Mouse (Mus musculus) left cerebral cortex, postnatal 25 days (tissue): ENCODE results near the gene Acad10. TPM values are rescaled to one million over a fixed set of nuclear protein-coding genes. Genes with fewer than 3 reads are reported as not detected.
"Not testable (repeated sequence)": the region's sequence is repeated elsewhere in the genome, so short reads cannot be mapped to it uniquely, and the experiment has no call there.

Source experiments
- DNase-seq, 2 experiments: peaks; one replicate each; pipeline ENCODE4 v3.0.0; 2022; ENCODE audit warnings: low spot score in 2 of 2, mixed read lengths in 1 of 2
- intact Hi-C: fragments of 180-260 bp; cut with DNase I; formaldehyde crosslinking; loops from one replicate; pipeline ENCODE4 v1.15.1; 2025
- total RNA-seq, 2 experiments: library from RNA; stranded (reverse); gene quantifications; 2 replicates each; pipeline ENCODE4 v1.2.3; 2021

The Acad10 gene
- total RNA-seq, 2 experiments from 2014 or later, result 3.0 to 4.1 TPM

- no peak for DNase-seq
- intact Hi-C loops, result loop anchor here (5.0 kb wide), 1 partner anchor 49 kb away; the partner anchor contains the start of gene Atxn2
Observed at GRCm38 (mm10) chr5:121663456-121663855, 3.1 kb upstream of the Acad10 start.

GRCm38 (mm10) chr5:121661494-121661893 is 1.2 kb upstream of the Acad10 start:
- DNase-seq, result no peak
- intact Hi-C loops, result loop anchor here (5.0 kb wide), 1 partner anchor 51 kb away; the partner anchor contains the start of gene Atxn2

- intact Hi-C loops, result loop anchor here (5.0 kb wide), 1 partner anchor 51 kb away; the partner anchor contains the start of gene Atxn2
- DNase-seq, result peak in 1 of 2 experiments; percentile 46
Observed at GRCm38 (mm10) chr5:121660897-121661254, 562 bp upstream of the Acad10 start.

- DNase-seq, result not testable (repeated sequence)
- intact Hi-C loops, result loop anchor here (2.0 kb wide), 1 partner anchor 45 kb away; no protein-coding TSS in a partner anchor
Observed at GRCm38 (mm10) chr5:121657656-121658055, 2.7 kb downstream of the Acad10 start.

GRCm38 (mm10) chr5:121656866-121657265 is 3.4 kb downstream of the Acad10 start:
- intact Hi-C loops, result loop anchor here (2.0 kb wide), 1 partner anchor 44 kb away; no protein-coding TSS in a partner anchor
- DNase-seq, result not testable (repeated sequence)

GRCm38 (mm10) chr5:121654526-121654925 is 5.8 kb downstream of the Acad10 start:
- intact Hi-C loops, result no loop called here

GRCm38 (mm10) chr5:121649134-121649533 is 11.2 kb downstream of the Acad10 start:
- intact Hi-C loops, result no loop called here

More at GRCm38 (mm10) chr5:121654526-121654925, 5.8 kb downstream of the Acad10 start:
- DNase-seq, result no peak

GRCm38 (mm10) chr5:121639601-121640000 is 20.7 kb downstream of the Acad10 start:
- no peak for DNase-seq
- intact Hi-C loops, result no loop called here

More at GRCm38 (mm10) chr5:121649134-121649533, 11.2 kb downstream of the Acad10 start:
- DNase-seq, result no peak

GRCm38 (mm10) chr5:121637296-121637695 is 23.0 kb downstream of the Acad10 start:
- DNase-seq, result no peak
- intact Hi-C loops, result no loop called here

GRCm38 (mm10) chr5:121634668-121635067 is 25.6 kb downstream of the Acad10 start:
- intact Hi-C loops, result no loop called here
- DNase-seq, result no peak

- no peak for DNase-seq
- intact Hi-C loops, result no loop called here
Observed at GRCm38 (mm10) chr5:121632804-121633203, 27.5 kb downstream of the Acad10 start.

GRCm38 (mm10) chr5:121631106-121631647 is 29.1 kb downstream of the Acad10 start:
- intact Hi-C loops, DNase-seq: not testable (repeated sequence)

GRCm38 (mm10) chr5:121627871-121628270 is 32.4 kb downstream of the Acad10 start:
- intact Hi-C loops, result no loop called here
- DNase-seq, result peak; percentile 51 to 66

- no peak for DNase-seq
- intact Hi-C loops, result no loop called here
Observed at GRCm38 (mm10) chr5:121623241-121623640, 37.1 kb downstream of the Acad10 start.

GRCm38 (mm10) chr5:121621102-121621501 is 39.2 kb downstream of the Acad10 start:
- intact Hi-C loops, result no loop called here
- no peak for DNase-seq

GRCm38 (mm10) chr5:121618592-121619513 is 41.5 kb downstream of the Acad10 start, which contains the start of gene Acad12:
Acad12 (minus strand) TSS chr5:121618938.
- intact Hi-C loops, result loop anchor here (1.0 kb wide), 1 partner anchor 58 kb away; no protein-coding TSS in a partner anchor

GRCm38 (mm10) chr5:121614921-121615320 is 45.4 kb downstream of the Acad10 start:
- intact Hi-C loops, DNase-seq: not testable (repeated sequence)

More at GRCm38 (mm10) chr5:121618592-121619513, 41.5 kb downstream of the Acad10 start, which contains the start of gene Acad12:
- peak; percentile 76 to 77 for DNase-seq

- DNase-seq, result no peak
- intact Hi-C loops, result loop anchor here (2.0 kb wide), 1 partner anchor 45 kb away; no protein-coding TSS in a partner anchor
Observed at GRCm38 (mm10) chr5:121612036-121612435, 48.3 kb downstream of the Acad10 start.

- DNase-seq, intact Hi-C loops: not testable (repeated sequence)
Observed at GRCm38 (mm10) chr5:121609556-121610135, 50.7 kb downstream of the Acad10 start.

GRCm38 (mm10) chr5:121606151-121606550 is 54.2 kb downstream of the Acad10 start:
- peak; percentile 65 to 75 for DNase-seq
- intact Hi-C loops, result no loop called here
